14 mouse cellular contexts compared by ENCODE assay signal in genomic region chr10:20220443-20221071, GRCm38 (mm10).
DNase-seq lines count a peak whose midpoint lies in the region; ATAC-seq and TF ChIP-seq lines count a peak whose summit lies in the region.
"Had no signal": no experiment of that assay in that cellular context is flagged by ENCODE, and none has a peak within 500 bp of the region (broad histone marks: within the 10 kb centered on the region; RNA-seq: fewer than 3 reads in every experiment).

No protein-coding gene starts in this region.

- no peak overlapping the region for H3K4me3 ChIP-seq in liver, adult 2 months (ENCODE audit: insufficient read depth, low read depth, low read length)
- H3K4me3 ChIP-seq in liver, embryonic 11.5 days (ENCODE audit: low read depth, low read length), result no peak overlapping the region
- no peak overlapping the region for H3K4me3 ChIP-seq in kidney, adult 2 months (ENCODE audit: insufficient read depth, low read depth, low read length)
- H3K4me3 ChIP-seq in liver, embryonic 16.5 days (ENCODE audit: low read depth, low read length), result no peak overlapping the region
- H3K4me3 ChIP-seq: left cerebral cortex, adult 2 months had no signal

- no peak overlapping the region for H3K4me2 ChIP-seq in liver, embryonic 11.5 days
- no peak overlapping the region for H3K4me2 ChIP-seq in liver, embryonic 16.5 days (ENCODE audit: low read depth, low read length)

- WGBS in liver, adult 2 months, result 15% methylated on average over 10 of the region's 10 CpGs
- WGBS in liver, embryonic 11.5 days, result 77% methylated on average over 10 of the region's 10 CpGs
- WGBS in kidney, adult 2 months, result 32% methylated on average over 10 of the region's 10 CpGs
- 55% methylated on average over 10 of the region's 10 CpGs for WGBS in liver, embryonic 16.5 days (ENCODE audit: insufficient replicate concordance)

- no peaks in the 10 kb centered on the region for H3K27me3 ChIP-seq in liver, adult 2 months (ENCODE audit: control insufficient read depth, insufficient read depth, low read length)
- no peaks in the 10 kb centered on the region for H3K27me3 ChIP-seq in liver, embryonic 11.5 days (replicated peaks; ENCODE audit: control insufficient read depth, insufficient read depth, low read length)
- no peaks in the 10 kb centered on the region for H3K27me3 ChIP-seq in kidney, adult 2 months (replicated peaks; ENCODE audit: control insufficient read depth, insufficient read depth, low read length)
- H3K27me3 ChIP-seq in liver, embryonic 16.5 days (ENCODE audit: control insufficient read depth, insufficient read depth, low read depth, low read length), result no peaks in the 10 kb centered on the region

- peak overlapping the region; percentile 51 for H3K27ac ChIP-seq in liver, adult 2 months (replicated peaks; ENCODE audit: insufficient read depth, low read depth, low read length)
- H3K27ac ChIP-seq in liver, embryonic 11.5 days (ENCODE audit: low read depth, low read length), result no peak overlapping the region
- H3K27ac ChIP-seq in kidney, adult 2 months (ENCODE audit: insufficient read depth, low read depth, low read length), result peak overlapping the region; percentile 20
- peak overlapping the region; percentile 22; the same call in 1 of the 2 replicates for H3K27ac ChIP-seq in liver, embryonic 16.5 days (ENCODE audit: low read length)
- H3K27ac ChIP-seq: left cerebral cortex, adult 2 months had no signal

- H3K36me3 ChIP-seq in liver, adult 2 months (ENCODE audit: control insufficient read depth, insufficient read depth, low read length), result no peaks in the 10 kb centered on the region
- no peaks in the 10 kb centered on the region for H3K36me3 ChIP-seq in liver, embryonic 11.5 days (ENCODE audit: control insufficient read depth, insufficient read depth, low read length)
- H3K36me3 ChIP-seq in kidney, adult 2 months (ENCODE audit: control insufficient read depth, insufficient read depth, low read length), result no peaks in the 10 kb centered on the region
- H3K36me3 ChIP-seq in liver, embryonic 16.5 days (ENCODE audit: control insufficient read depth, insufficient read depth), result no peaks in the 10 kb centered on the region

- H3K4me1 ChIP-seq in liver, adult 2 months (ENCODE audit: control insufficient read depth, insufficient read depth, low read length), result peaks cover 19% of the 10 kb centered on the region
- no peaks in the 10 kb centered on the region for H3K4me1 ChIP-seq in liver, embryonic 11.5 days (replicated peaks; ENCODE audit: control insufficient read depth, insufficient read depth, low read length)
- peaks cover 33% of the 10 kb centered on the region for H3K4me1 ChIP-seq in kidney, adult 2 months (ENCODE audit: control insufficient read depth, insufficient read depth, low read length)
- H3K4me1 ChIP-seq in liver, embryonic 16.5 days (ENCODE audit: control insufficient read depth, low read depth, low read length), result peaks cover 3% of the 10 kb centered on the region; the same call in 1 of the 2 replicates

- no peak overlapping the region for H3K9ac ChIP-seq in liver, adult 2 months (ENCODE audit: low read depth, low read length)
- H3K9ac ChIP-seq in liver, embryonic 11.5 days (ENCODE audit: low read depth, low read length), result no peak overlapping the region
- no peak overlapping the region for H3K9ac ChIP-seq in liver, embryonic 16.5 days (ENCODE audit: low read depth, low read length)

- peak; percentile 27 for DNase-seq in adrenal gland, postnatal 14 days
- no peak for DNase-seq in adrenal gland, postnatal 25 days
- DNase-seq in liver, adult 2 months (ENCODE audit: extremely low read depth, low read depth, low spot score), result peak; percentile 86
- no peak for DNase-seq in liver, embryonic 11.5 days (ENCODE audit: low spot score)
- DNase-seq in kidney, adult 2 months, result peak; percentile 55
- DNase-seq in gastrocnemius, postnatal 10 days, result no peak
- no peak for DNase-seq in cerebellum, postnatal 4 days (ENCODE audit: low spot score in 2 of 2)
- DNase-seq: adrenal gland, postnatal 36 days; cerebellum, adult 9-11 months; gastrocnemius, postnatal 14 days; thymus, postnatal 36 days had no signal

- peaks cover 23% of the 10 kb centered on the region for H3K79me2 ChIP-seq in liver, adult 2 months (ENCODE audit: control insufficient read depth, insufficient read depth, low read length)

- no peak for ATAC-seq in liver, embryonic 11.5 days (replicated peaks; ENCODE audit: low FRiP score)
- ATAC-seq in liver, embryonic 16.5 days (ENCODE audit: low read depth), result peak; percentile 84
- ATAC-seq: hindbrain, embryonic 16.5 days had no signal

- TF ChIP-seq CTCF in liver, adult 2 months (IDR thresholded peaks at IDR 0.05; ENCODE audit: low read depth, low read length), result no peak
- TF ChIP-seq CTCF in kidney, adult 2 months (conservative IDR thresholded peaks at IDR 0.05; ENCODE audit: insufficient read depth, insufficient read length, low read depth, low read length), result no peak

- no peak for TF ChIP-seq POLR2A in liver, adult 2 months (IDR thresholded peaks at IDR 0.05; ENCODE audit: extremely low read depth, insufficient read depth, low read length)
- TF ChIP-seq POLR2A in kidney, adult 2 months (IDR thresholded peaks at IDR 0.05; ENCODE audit: low read depth, low read length), result no peak

- H3K9me3 ChIP-seq in liver, embryonic 11.5 days (ENCODE audit: control insufficient read depth, low read length), result no peaks in the 10 kb centered on the region
- H3K9me3 ChIP-seq in liver, embryonic 16.5 days (replicated peaks; ENCODE audit: control insufficient read depth, low read length), result no peaks in the 10 kb centered on the region

Comparison
In these comparisons a context has a peak if more than half of its experiments do, and no peak if none do; other contexts are left out.
1. DNase-seq: peak in adrenal gland, postnatal 14 days (single experiment), liver, adult 2 months (single experiment) and kidney, adult 2 months (single experiment); none in adrenal gland, postnatal 25 days (single experiment), liver, embryonic 11.5 days (single experiment), gastrocnemius, postnatal 10 days (single experiment) and cerebellum, postnatal 4 days (0 of 2).